Mouse (Mus musculus): ENCODE measurements around the gene Sema3b. TPM values are rescaled to one million over a fixed set of nuclear protein-coding genes. Genes with fewer than 3 reads are reported as not detected.
A peak's percentile ranks its signal among the peaks of the same experiment; 100 is the strongest.

The Sema3b gene
- polyA plus RNA-seq, 1 experiment from 2014 or later: 3.4 TPM

- peak overlapping the region; percentile 49 for H3K9ac ChIP-seq (ENCODE audit: low read length)
- no peaks in the 10 kb centered on the region for H3K27me3 ChIP-seq (ENCODE audit: control insufficient read depth, insufficient read depth, low read length)
- no peaks in the 10 kb centered on the region for H3K9me3 ChIP-seq (ENCODE audit: control insufficient read depth, low read length)
- DNase-seq (ENCODE audit: low spot score) (no peak), ATAC-seq (ENCODE audit: insufficient number of reproducible peaks, low FRiP score, low TSS enrichment, low read depth) (no peak)
- no peak overlapping the region for H3K4me3 ChIP-seq (ENCODE audit: low read depth, low read length)
- peaks cover 65% of the 10 kb centered on the region for H3K4me1 ChIP-seq (ENCODE audit: control insufficient read depth, insufficient read depth, low read length)
- H3K4me2 ChIP-seq (ENCODE audit: low read depth, severe bottlenecking): peak overlapping the region; percentile 34; the same call in 1 of the 2 replicates
- H3K27ac ChIP-seq (replicated peaks; ENCODE audit: low read depth, low read length): no peak overlapping the region; the same call in 1 of the 2 replicates
- WGBS: 31% methylated on average over 22 of the region's 23 CpGs
- no peaks in the 10 kb centered on the region for H3K36me3 ChIP-seq (ENCODE audit: control insufficient read depth, insufficient read depth, low read length)
Measured at GRCm38 (mm10) chr9:107605041-107605661, 3.9 kb downstream of the Sema3b start.

DNA sequence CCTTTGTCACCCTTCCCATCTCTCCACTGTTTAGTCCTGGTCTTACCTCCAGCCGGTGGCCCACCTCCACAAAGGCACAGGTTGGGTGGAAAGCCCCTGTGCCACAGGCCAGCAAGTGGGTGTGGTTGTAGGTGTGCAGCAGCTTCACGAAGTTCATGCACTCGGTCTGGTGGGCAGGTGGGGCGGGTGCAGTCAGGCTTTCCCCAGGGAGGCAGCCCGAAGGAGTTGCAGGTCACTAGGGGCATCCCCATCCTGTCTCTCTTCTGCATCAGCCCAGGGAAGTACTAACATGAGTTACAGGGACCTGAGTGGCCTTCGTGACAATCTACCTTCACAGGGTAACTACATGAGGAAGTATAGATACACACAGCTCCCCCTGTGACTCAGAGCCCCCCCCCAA lies 5.8 kb downstream of the Sema3b start:
- H3K27ac ChIP-seq (replicated peaks; ENCODE audit: low read depth, low read length): no peak overlapping the region

GRCm38 (mm10) chr9:107602068-107602648 lies 6.9 kb downstream of the Sema3b start:
- H3K4me3 ChIP-seq (ENCODE audit: low read depth, low read length): no peak overlapping the region
- H3K9me3 ChIP-seq (ENCODE audit: control insufficient read depth, low read length): no peaks in the 10 kb centered on the region
- no peaks in the 10 kb centered on the region; the same call in 1 of the 2 replicates for H3K36me3 ChIP-seq (ENCODE audit: control insufficient read depth, insufficient read depth, low read length)
- ATAC-seq (ENCODE audit: insufficient number of reproducible peaks, low FRiP score, low TSS enrichment, low read depth) (no peak), DNase-seq (ENCODE audit: low spot score) (peak; percentile 98)
- H3K27me3 ChIP-seq (ENCODE audit: control insufficient read depth, insufficient read depth, low read length): no peaks in the 10 kb centered on the region
- no peak overlapping the region for H3K27ac ChIP-seq (replicated peaks; ENCODE audit: low read depth, low read length)
- H3K4me1 ChIP-seq (ENCODE audit: control insufficient read depth, insufficient read depth, low read length): peaks cover 37% of the 10 kb centered on the region
- WGBS: 14% methylated on average over 10 of the region's 10 CpGs
- peak overlapping the region; percentile 30 for H3K9ac ChIP-seq (ENCODE audit: low read length)
- H3K4me2 ChIP-seq (ENCODE audit: low read depth, severe bottlenecking): no peak overlapping the region

More for the DNA sequence above, 5.8 kb downstream of the Sema3b start:
- ATAC-seq (ENCODE audit: insufficient number of reproducible peaks, low FRiP score, low TSS enrichment, low read depth): no peak
- DNase-seq (ENCODE audit: low spot score): no peak
- Histone ChIP-seq H3K9me3 (ENCODE audit: control insufficient read depth, low read length) (no peaks in the 10 kb centered on the region), H3K4me2 (ENCODE audit: low read depth, severe bottlenecking) (no peak overlapping the region), H3K27me3 (ENCODE audit: control insufficient read depth, insufficient read depth, low read length) (no peaks in the 10 kb centered on the region), H3K36me3 (ENCODE audit: control insufficient read depth, insufficient read depth, low read length) (no peaks in the 10 kb centered on the region; the same call in 1 of the 2 replicates), H3K4me1 (ENCODE audit: control insufficient read depth, insufficient read depth, low read length) (peaks cover 48% of the 10 kb centered on the region), H3K4me3 (ENCODE audit: low read depth, low read length) (no peak overlapping the region), H3K9ac (ENCODE audit: low read length) (no peak overlapping the region)
- WGBS: 85% methylated on average over 6 of the region's 6 CpGs

DNA sequence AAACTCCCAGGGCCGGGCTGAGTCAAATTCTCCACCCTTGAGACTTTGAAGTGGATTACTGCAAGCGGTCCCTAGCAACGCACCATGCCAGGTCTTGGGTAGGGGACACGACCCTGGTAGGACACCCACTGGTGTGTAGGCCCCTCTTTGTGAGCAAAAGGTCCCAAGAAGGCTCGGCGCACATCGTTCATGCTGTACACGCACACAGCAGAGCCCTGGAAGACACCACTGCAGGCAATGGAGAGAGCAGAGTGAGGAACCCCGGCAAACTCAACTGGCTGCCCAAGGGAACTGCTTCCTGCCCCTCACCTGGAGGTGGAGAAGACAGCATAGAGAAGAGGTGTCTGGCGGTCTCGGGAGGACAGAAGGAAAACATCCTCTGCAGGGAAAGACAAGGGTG lies 7.8 kb downstream of the Sema3b start:
- Histone ChIP-seq H3K4me1 (ENCODE audit: control insufficient read depth, insufficient read depth, low read length) (peaks cover 28% of the 10 kb centered on the region), H3K27ac (replicated peaks; ENCODE audit: low read depth, low read length) (no peak overlapping the region), H3K4me2 (ENCODE audit: low read depth, severe bottlenecking) (no peak overlapping the region), H3K4me3 (ENCODE audit: low read depth, low read length) (no peak overlapping the region), H3K9ac (ENCODE audit: low read length) (no peak overlapping the region), H3K36me3 (ENCODE audit: control insufficient read depth, insufficient read depth, low read length) (no peaks in the 10 kb centered on the region; the same call in 1 of the 2 replicates), H3K9me3 (ENCODE audit: control insufficient read depth, low read length) (no peaks in the 10 kb centered on the region), H3K27me3 (ENCODE audit: control insufficient read depth, insufficient read depth, low read length) (no peaks in the 10 kb centered on the region)
- ATAC-seq (ENCODE audit: insufficient number of reproducible peaks, low FRiP score, low TSS enrichment, low read depth) (no peak), DNase-seq (ENCODE audit: low spot score) (no peak)
- 86% methylated on average over 11 of the region's 11 CpGs for WGBS

- H3K9me3 ChIP-seq (ENCODE audit: control insufficient read depth, low read length): no peaks in the 10 kb centered on the region
- no peaks in the 10 kb centered on the region for H3K27me3 ChIP-seq (ENCODE audit: control insufficient read depth, insufficient read depth, low read length)
- WGBS: 79% methylated on average over 12 of the region's 12 CpGs
- H3K27ac ChIP-seq (replicated peaks; ENCODE audit: low read depth, low read length): no peak overlapping the region
- H3K36me3 ChIP-seq (ENCODE audit: control insufficient read depth, insufficient read depth, low read length): no peaks in the 10 kb centered on the region; the same call in 1 of the 2 replicates
- ATAC-seq (ENCODE audit: insufficient number of reproducible peaks, low FRiP score, low TSS enrichment, low read depth) (no peak), DNase-seq (ENCODE audit: low spot score) (no peak)
- H3K4me3 ChIP-seq (ENCODE audit: low read depth, low read length): no peak overlapping the region
- no peak overlapping the region for H3K4me2 ChIP-seq (ENCODE audit: low read depth, severe bottlenecking)
- peaks cover 23% of the 10 kb centered on the region for H3K4me1 ChIP-seq (ENCODE audit: control insufficient read depth, insufficient read depth, low read length)
- H3K9ac ChIP-seq (ENCODE audit: low read length): no peak overlapping the region
Measured at GRCm38 (mm10) chr9:107600745-107601144, 8.3 kb downstream of the Sema3b start.

GRCm38 (mm10) chr9:107599842-107600241 lies 9.2 kb downstream of the Sema3b start:
- H3K27ac ChIP-seq (replicated peaks; ENCODE audit: low read depth, low read length): no peak overlapping the region
- no peak overlapping the region for H3K4me3 ChIP-seq (ENCODE audit: low read depth, low read length)
- H3K9me3 ChIP-seq (ENCODE audit: control insufficient read depth, low read length): no peaks in the 10 kb centered on the region
- no peak for DNase-seq (ENCODE audit: low spot score)
- WGBS: 74% methylated on average over 14 of the region's 14 CpGs
- no peak for ATAC-seq (ENCODE audit: insufficient number of reproducible peaks, low FRiP score, low TSS enrichment, low read depth)
- no peak overlapping the region for H3K4me2 ChIP-seq (ENCODE audit: low read depth, severe bottlenecking)
- H3K9ac ChIP-seq (ENCODE audit: low read length): no peak overlapping the region
- no peaks in the 10 kb centered on the region for H3K27me3 ChIP-seq (ENCODE audit: control insufficient read depth, insufficient read depth, low read length)
- no peaks in the 10 kb centered on the region; the same call in 1 of the 2 replicates for H3K36me3 ChIP-seq (ENCODE audit: control insufficient read depth, insufficient read depth, low read length)
- H3K4me1 ChIP-seq (ENCODE audit: control insufficient read depth, insufficient read depth, low read length): peaks cover 14% of the 10 kb centered on the region

- no peak for DNase-seq (ENCODE audit: low spot score)
- WGBS: 87% methylated on average over 9 of the region's 9 CpGs
Measured at GRCm38 (mm10) chr9:107599433-107599832, 9.6 kb downstream of the Sema3b start.

DNA sequence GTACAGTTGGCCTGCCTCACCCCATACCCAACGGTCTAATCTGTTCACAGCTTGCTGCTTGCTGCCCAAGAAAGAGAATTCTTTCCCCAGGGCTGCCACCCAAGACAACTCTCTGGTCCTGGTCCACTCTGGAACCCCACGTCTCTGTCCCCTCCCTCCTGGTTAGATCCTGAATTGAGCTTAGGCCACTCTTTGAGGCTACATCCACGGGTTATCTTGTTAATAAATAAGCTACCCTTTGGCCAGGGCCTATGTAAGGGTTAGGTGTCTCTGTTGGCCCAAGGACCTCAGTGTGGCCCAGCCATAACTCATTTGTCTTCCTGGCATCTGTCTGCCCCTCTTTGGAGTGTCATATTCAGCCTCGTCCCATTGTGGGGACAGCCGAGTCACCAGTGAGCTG lies 10.6 kb downstream of the Sema3b start:
- H3K27ac ChIP-seq (replicated peaks; ENCODE audit: low read depth, low read length): no peak overlapping the region
- no peak for ATAC-seq (ENCODE audit: insufficient number of reproducible peaks, low FRiP score, low TSS enrichment, low read depth)
- peaks cover 5% of the 10 kb centered on the region for H3K36me3 ChIP-seq (ENCODE audit: control insufficient read depth, insufficient read depth, low read length)
- no peak overlapping the region for H3K9ac ChIP-seq (ENCODE audit: low read length)
- H3K4me3 ChIP-seq (ENCODE audit: low read depth, low read length): no peak overlapping the region
- no peak for DNase-seq (ENCODE audit: low spot score)
- 77% methylated on average over 5 of the region's 5 CpGs for WGBS
- peaks cover 4% of the 10 kb centered on the region for H3K4me1 ChIP-seq (ENCODE audit: control insufficient read depth, insufficient read depth, low read length)
- no peaks in the 10 kb centered on the region for H3K27me3 ChIP-seq (ENCODE audit: control insufficient read depth, insufficient read depth, low read length)
- no peaks in the 10 kb centered on the region for H3K9me3 ChIP-seq (ENCODE audit: control insufficient read depth, low read length)
- no peak overlapping the region for H3K4me2 ChIP-seq (ENCODE audit: low read depth, severe bottlenecking)

More at GRCm38 (mm10) chr9:107599433-107599832, 9.6 kb downstream of the Sema3b start:
- H3K4me2 ChIP-seq (ENCODE audit: low read depth, severe bottlenecking): no peak overlapping the region
- H3K4me3 ChIP-seq (ENCODE audit: low read depth, low read length): no peak overlapping the region
- no peaks in the 10 kb centered on the region for H3K9me3 ChIP-seq (ENCODE audit: control insufficient read depth, low read length)
- no peaks in the 10 kb centered on the region for H3K27me3 ChIP-seq (ENCODE audit: control insufficient read depth, insufficient read depth, low read length)
- ATAC-seq (ENCODE audit: insufficient number of reproducible peaks, low FRiP score, low TSS enrichment, low read depth): no peak
- H3K9ac ChIP-seq (ENCODE audit: low read length): no peak overlapping the region
- H3K27ac ChIP-seq (replicated peaks; ENCODE audit: low read depth, low read length): no peak overlapping the region
- H3K4me1 ChIP-seq (ENCODE audit: control insufficient read depth, insufficient read depth, low read length): peaks cover 10% of the 10 kb centered on the region
- no peaks in the 10 kb centered on the region; the same call in 1 of the 2 replicates for H3K36me3 ChIP-seq (ENCODE audit: control insufficient read depth, insufficient read depth, low read length)

Data from limb, embryonic 11.5 days (tissue).